Mouse (Mus musculus): ENCODE results near the gene Zfp771. TPM values are rescaled to one million over a fixed set of nuclear protein-coding genes. Genes with fewer than 3 reads are reported as not detected.

Zfp771 gene
- polyA plus RNA-seq, 1 experiment from 2014 or later, result 54.7 TPM

- WGBS, result 70% methylated on average over 10 of the region's 10 CpGs
- Histone ChIP-seq H3K9me3 (ENCODE audit: low read depth, low read length) (0 out of 2 replicates have a peak, but pooled peaks cover 3% of the 10 kb centered on the region), H3K27ac (ENCODE audit: low read depth) (no peak overlapping the region), H3K27me3 (ENCODE audit: insufficient read depth, low read length) (peaks cover 4% of the 10 kb centered on the region; the same call in 1 of the 2 replicates), H3K4me2 (no peak overlapping the region), H3K36me3 (ENCODE audit: insufficient read depth) (no peaks in the 10 kb centered on the region), H3K4me1 (ENCODE audit: insufficient read depth) (no peaks in the 10 kb centered on the region), H3K4me3 (ENCODE audit: low read depth, low read length) (no peak overlapping the region), H3K9ac (no peak overlapping the region)
- DNase-seq, result no peak
- TF ChIP-seq CTCF (IDR thresholded peaks at IDR 0.05; ENCODE audit: low read depth), result no peak
- no peak for ATAC-seq (ENCODE audit: insufficient read depth)
These were observed 26.0 kb upstream of the Zfp771 start for GRCm38 (mm10) chr7:127217901-127218642.

GRCm38 (mm10) chr7:127218670-127219069, 25.4 kb upstream of the Zfp771 start:
- H3K4me1 ChIP-seq (ENCODE audit: insufficient read depth), result no peaks in the 10 kb centered on the region
- peaks cover 4% of the 10 kb centered on the region; the same call in 1 of the 2 replicates for H3K27me3 ChIP-seq (ENCODE audit: insufficient read depth, low read length)
- H3K36me3 ChIP-seq (ENCODE audit: insufficient read depth), result no peaks in the 10 kb centered on the region
- 87% methylated on average over 4 of the region's 4 CpGs for WGBS
- H3K4me3 ChIP-seq (ENCODE audit: low read depth, low read length), result no peak overlapping the region
- no peak overlapping the region; the same call in 1 of the 2 replicates for H3K27ac ChIP-seq (ENCODE audit: low read depth)
- H3K9ac ChIP-seq, result no peak overlapping the region
- ATAC-seq (ENCODE audit: insufficient read depth) (no peak), DNase-seq (no peak)
- no peak overlapping the region for H3K4me2 ChIP-seq
- 0 out of 2 replicates have a peak, but pooled peaks cover 3% of the 10 kb centered on the region for H3K9me3 ChIP-seq (ENCODE audit: low read depth, low read length)
- no peak for TF ChIP-seq CTCF (IDR thresholded peaks at IDR 0.05; ENCODE audit: low read depth)

GRCm38 (mm10) chr7:127220440-127220839, 23.6 kb upstream of the Zfp771 start:
- DNase-seq, result no peak
- Histone ChIP-seq H3K4me3 (ENCODE audit: low read depth, low read length) (no peak overlapping the region), H3K9me3 (ENCODE audit: low read depth, low read length) (0 out of 2 replicates have a peak, but pooled peaks cover 3% of the 10 kb centered on the region), H3K9ac (no peak overlapping the region), H3K27ac (ENCODE audit: low read depth) (no peak overlapping the region), H3K27me3 (ENCODE audit: insufficient read depth, low read length) (no peaks in the 10 kb centered on the region), H3K4me1 (ENCODE audit: insufficient read depth) (no peaks in the 10 kb centered on the region), H3K36me3 (ENCODE audit: insufficient read depth) (no peaks in the 10 kb centered on the region), H3K4me2 (no peak overlapping the region)
- ATAC-seq (ENCODE audit: insufficient read depth), result no peak
- WGBS, result 79% methylated on average over 6 of the region's 6 CpGs
- no peak for TF ChIP-seq CTCF (IDR thresholded peaks at IDR 0.05; ENCODE audit: low read depth)

- no peaks in the 10 kb centered on the region for H3K27me3 ChIP-seq (ENCODE audit: insufficient read depth, low read length)
- DNase-seq, result no peak
- H3K4me3 ChIP-seq (ENCODE audit: low read depth, low read length), result no peak overlapping the region
- ATAC-seq (ENCODE audit: insufficient read depth), result no peak
- TF ChIP-seq CTCF (IDR thresholded peaks at IDR 0.05; ENCODE audit: low read depth), result no peak
- H3K9ac ChIP-seq, result no peak overlapping the region
- H3K27ac ChIP-seq (ENCODE audit: low read depth), result no peak overlapping the region
- H3K36me3 ChIP-seq (ENCODE audit: insufficient read depth), result no peaks in the 10 kb centered on the region
- H3K4me2 ChIP-seq, result no peak overlapping the region
- H3K9me3 ChIP-seq (ENCODE audit: low read depth, low read length), result 0 out of 2 replicates have a peak, but pooled peaks cover 3% of the 10 kb centered on the region
- 95% methylated on average over 3 of the region's 3 CpGs for WGBS
- no peaks in the 10 kb centered on the region for H3K4me1 ChIP-seq (ENCODE audit: insufficient read depth)
These were observed 21.0 kb upstream of the Zfp771 start for GRCm38 (mm10) chr7:127223106-127223505.

- Histone ChIP-seq H3K9ac (no peak overlapping the region), H3K4me3 (ENCODE audit: low read depth, low read length) (no peak overlapping the region), H3K27ac (ENCODE audit: low read depth) (no peak overlapping the region), H3K4me1 (ENCODE audit: insufficient read depth) (no peaks in the 10 kb centered on the region), H3K36me3 (ENCODE audit: insufficient read depth) (no peaks in the 10 kb centered on the region), H3K9me3 (ENCODE audit: low read depth, low read length) (0 out of 2 replicates have a peak, but pooled peaks cover 3% of the 10 kb centered on the region), H3K4me2 (no peak overlapping the region), H3K27me3 (ENCODE audit: insufficient read depth, low read length) (no peaks in the 10 kb centered on the region)
- 76% methylated on average over 6 of the region's 6 CpGs for WGBS
- no peak for TF ChIP-seq CTCF (IDR thresholded peaks at IDR 0.05; ENCODE audit: low read depth)
- DNase-seq, result no peak
- no peak for ATAC-seq (ENCODE audit: insufficient read depth)
These were observed 20.3 kb upstream of the Zfp771 start for GRCm38 (mm10) chr7:127223515-127224478.

GRCm38 (mm10) chr7:127224616-127225015, 19.5 kb upstream of the Zfp771 start:
- Histone ChIP-seq H3K9ac (no peak overlapping the region), H3K4me2 (no peak overlapping the region), H3K4me1 (ENCODE audit: insufficient read depth) (no peaks in the 10 kb centered on the region), H3K9me3 (ENCODE audit: low read depth, low read length) (0 out of 2 replicates have a peak, but pooled peaks cover 3% of the 10 kb centered on the region), H3K27ac (ENCODE audit: low read depth) (no peak overlapping the region), H3K27me3 (ENCODE audit: insufficient read depth, low read length) (no peaks in the 10 kb centered on the region), H3K36me3 (ENCODE audit: insufficient read depth) (peaks cover 6% of the 10 kb centered on the region; the same call in 1 of the 2 replicates), H3K4me3 (ENCODE audit: low read depth, low read length) (no peak overlapping the region)
- 90% methylated on average over 6 of the region's 6 CpGs for WGBS
- no peak for TF ChIP-seq CTCF (IDR thresholded peaks at IDR 0.05; ENCODE audit: low read depth)
- ATAC-seq (ENCODE audit: insufficient read depth) (no peak), DNase-seq (no peak)
